Mouse (Mus musculus): ENCODE results near the gene Mrvi1. TPM values are rescaled to one million over a fixed set of nuclear protein-coding genes. Genes with fewer than 3 reads are reported as not detected.

Gene Mrvi1
- 0.55 and 0.87 TPM in 2 replicates for polyA plus RNA-seq (2015; fragmentation: Nextera tagmentation; extraction: Ambion mirVana)

- Histone ChIP-seq H3K4me3 (no peak within 1 kb of the TSS), H3K27me3 (no peaks in the 10 kb centered on the region), H3K4me2 (replicated peaks) (no peak within 1 kb of the TSS), H3K4me1 (no peaks in the 10 kb centered on the region), H3K27ac (replicated peaks) (no peak within 1 kb of the TSS), H3K9me3 (no peaks in the 10 kb centered on the region), H3K36me3 (no peaks in the 10 kb centered on the region), H3K9ac (replicated peaks) (no peak within 1 kb of the TSS)
- WGBS, result 65% methylated on average over 7 of the region's 7 CpGs
- ATAC-seq (replicated peaks), result no peak
Measured at GRCm38 (mm10) chr7:110982053-110982705, at the start of gene Mrvi1. Gene Mrvi1, minus strand, starts transcription at chr7:110982461.

DNA sequence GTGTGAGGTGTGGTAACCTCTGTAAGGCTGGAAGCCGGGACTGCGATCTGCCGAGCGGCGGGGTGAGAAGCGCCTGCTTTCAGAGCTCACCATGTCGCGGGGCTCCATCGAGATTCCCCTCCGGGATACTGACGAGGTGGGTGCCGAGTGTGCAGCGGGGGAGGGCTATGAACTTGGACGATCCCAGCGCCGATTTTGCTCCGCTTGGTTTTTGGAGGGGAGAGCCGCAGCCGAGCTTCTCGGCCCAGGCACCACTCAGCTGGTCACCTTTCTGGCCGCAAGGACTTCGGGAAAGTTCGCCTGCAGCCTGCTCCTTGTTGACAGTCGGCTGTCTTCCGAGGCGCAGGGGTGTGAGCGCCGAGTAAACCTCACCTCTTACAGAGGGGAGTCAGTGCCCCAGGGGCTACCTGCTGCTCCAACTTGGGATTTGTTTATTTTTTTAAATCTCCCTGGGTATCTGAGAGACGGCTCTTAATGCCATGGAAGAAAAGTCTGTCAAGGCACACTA, 46.8 kb upstream of the Mrvi1 start:
- ATAC-seq (replicated peaks), result peak; percentile 32
- WGBS, result under 1% methylated on average over 29 of the region's 29 CpGs
- peak overlapping the region; percentile 99 for H3K4me3 ChIP-seq

DNA sequence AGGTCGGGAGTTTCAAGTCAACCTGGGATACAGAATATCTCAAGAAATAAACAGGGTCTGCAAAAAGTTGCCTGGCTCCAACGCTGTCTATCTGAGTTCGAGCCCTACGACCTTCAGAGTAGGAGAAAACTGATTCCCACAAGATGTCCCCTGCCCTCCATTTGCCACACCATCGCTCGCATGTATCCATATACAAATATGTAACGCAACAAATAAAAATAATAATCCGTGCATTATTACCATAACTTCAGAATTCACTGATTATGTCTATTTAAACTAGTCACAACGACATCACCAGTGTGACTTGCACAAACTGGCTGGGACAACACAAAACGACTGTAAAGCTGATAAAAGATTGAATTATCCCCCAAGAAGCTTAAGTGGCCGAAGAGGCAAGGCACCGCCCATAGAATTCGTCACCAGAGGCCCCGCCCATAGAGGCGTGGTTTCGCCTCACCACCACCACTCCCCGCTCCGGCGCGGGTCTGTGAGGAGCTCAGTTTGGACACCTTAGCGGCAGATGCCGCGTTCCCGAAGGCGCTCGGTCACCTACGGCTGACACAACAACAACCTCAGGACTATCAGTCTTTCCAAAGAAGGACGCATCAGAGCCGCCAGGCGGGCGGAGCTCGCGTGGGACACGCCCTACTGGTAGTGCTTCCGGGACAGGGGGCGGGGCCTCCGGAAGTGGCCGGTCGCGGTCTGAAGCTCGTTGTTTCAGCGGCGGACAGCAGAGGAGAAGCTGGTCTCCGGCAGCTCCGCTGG, 46.2 kb upstream of the Mrvi1 start, which contains the start of gene Ctr9:
TSS of gene Ctr9 (plus strand) at position 671 of the 765 bp plus-strand sequence.
- Histone ChIP-seq H3K9me3 (no peaks in the 10 kb centered on the region), H3K4me1 (peaks cover 23% of the 10 kb centered on the region), H3K9ac (replicated peaks) (peak within 1 kb of the TSS; percentile 76), H3K4me3 (peak within 1 kb of the TSS; percentile 99), H3K36me3 (peaks cover 20% of the 10 kb centered on the region), H3K27ac (replicated peaks) (peak within 1 kb of the TSS; percentile 95), H3K4me2 (replicated peaks) (peak within 1 kb of the TSS; percentile 77), H3K27me3 (no peaks in the 10 kb centered on the region)
- peak; percentile 97 for ATAC-seq (replicated peaks)
- WGBS, result 6% methylated on average over 45 of the region's 45 CpGs

More for the DNA sequence above, 46.8 kb upstream of the Mrvi1 start:
- no peaks in the 10 kb centered on the region for H3K9me3 ChIP-seq
- H3K9ac ChIP-seq (replicated peaks), result peak overlapping the region; percentile 76
- peak overlapping the region; percentile 77 for H3K4me2 ChIP-seq (replicated peaks)
- peak overlapping the region; percentile 95 for H3K27ac ChIP-seq (replicated peaks)
- H3K36me3 ChIP-seq, result peaks cover 24% of the 10 kb centered on the region
- no peaks in the 10 kb centered on the region for H3K27me3 ChIP-seq
- peaks cover 20% of the 10 kb centered on the region for H3K4me1 ChIP-seq

GRCm38 (mm10) chr7:111024912-111025311, 42.7 kb upstream of the Mrvi1 start:
- WGBS, result 68% methylated on average over 4 of the region's 4 CpGs
- no peak overlapping the region for H3K4me2 ChIP-seq (replicated peaks)
- H3K4me1 ChIP-seq, result peaks cover 16% of the 10 kb centered on the region
- H3K27me3 ChIP-seq, result no peaks in the 10 kb centered on the region
- H3K36me3 ChIP-seq, result no peaks in the 10 kb centered on the region
- H3K4me3 ChIP-seq, result no peak overlapping the region
- ATAC-seq (replicated peaks), result no peak
- no peak overlapping the region for H3K9ac ChIP-seq (replicated peaks)
- H3K9me3 ChIP-seq, result no peaks in the 10 kb centered on the region
- H3K27ac ChIP-seq (replicated peaks), result no peak overlapping the region

GRCm38 (mm10) chr7:111024068-111024594, 41.9 kb upstream of the Mrvi1 start:
- no peaks in the 10 kb centered on the region for H3K36me3 ChIP-seq
- H3K27ac ChIP-seq (replicated peaks), result no peak overlapping the region
- peaks cover 9% of the 10 kb centered on the region for H3K4me1 ChIP-seq
- no peak overlapping the region for H3K4me2 ChIP-seq (replicated peaks)
- 18% methylated on average over 8 of the region's 8 CpGs for WGBS
- H3K9ac ChIP-seq (replicated peaks), result no peak overlapping the region
- no peaks in the 10 kb centered on the region for H3K27me3 ChIP-seq
- H3K9me3 ChIP-seq, result no peaks in the 10 kb centered on the region
- no peak overlapping the region for H3K4me3 ChIP-seq
- no peak for ATAC-seq (replicated peaks)

DNA sequence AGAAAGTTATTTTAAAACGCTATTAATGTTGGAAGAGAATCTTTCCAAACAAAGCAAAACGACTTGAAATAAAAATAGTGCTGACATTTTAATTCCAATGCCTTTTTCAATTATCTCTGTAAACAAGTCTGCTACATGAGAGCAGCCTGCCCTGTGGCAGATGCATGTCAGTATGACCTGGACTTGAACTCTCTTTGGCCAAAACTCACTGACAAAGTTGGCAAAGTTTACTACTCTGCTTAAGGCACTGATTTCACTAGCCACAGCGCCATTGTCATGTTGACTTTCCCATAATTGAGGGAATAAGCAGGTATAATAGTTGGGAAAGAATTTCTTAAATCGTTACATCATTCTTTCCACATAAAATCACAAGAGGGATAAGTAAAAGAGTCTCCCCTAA, 38.6 kb upstream of the Mrvi1 start:
- Histone ChIP-seq H3K4me1 (peaks cover 6% of the 10 kb centered on the region; the same call in 1 of the 2 replicates), H3K27me3 (no peaks in the 10 kb centered on the region), H3K9ac (replicated peaks) (no peak overlapping the region), H3K9me3 (no peaks in the 10 kb centered on the region), H3K27ac (replicated peaks) (no peak overlapping the region), H3K4me3 (no peak overlapping the region), H3K36me3 (no peaks in the 10 kb centered on the region), H3K4me2 (replicated peaks) (no peak overlapping the region)
- no peak for ATAC-seq (replicated peaks)
- WGBS, result 74% methylated on average over 4 of the region's 4 CpGs

DNA sequence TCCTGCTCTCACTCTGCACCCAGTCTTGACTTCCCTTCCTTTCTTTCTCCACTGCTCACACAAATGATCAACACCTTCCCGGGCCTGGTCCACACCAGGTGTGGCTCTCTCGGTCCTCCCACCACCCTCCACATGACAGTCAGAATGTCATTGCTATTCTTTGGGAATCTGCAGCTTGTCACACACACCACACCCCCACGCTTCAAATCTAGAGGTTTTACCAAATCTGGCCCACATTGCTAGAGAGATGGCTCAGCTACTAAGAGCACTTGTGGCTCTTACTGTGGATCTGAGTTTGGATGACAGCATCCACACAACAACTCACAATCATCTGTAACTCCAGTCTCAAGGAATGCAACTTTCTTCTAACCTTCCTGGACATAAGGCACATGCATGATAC, 34.7 kb upstream of the Mrvi1 start:
- 86% methylated on average over 3 of the region's 3 CpGs for WGBS
- no peaks in the 10 kb centered on the region for H3K4me1 ChIP-seq
- H3K9ac ChIP-seq (replicated peaks), result no peak overlapping the region
- H3K27me3 ChIP-seq, result no peaks in the 10 kb centered on the region
- H3K4me3 ChIP-seq, result no peak overlapping the region
- H3K36me3 ChIP-seq, result no peaks in the 10 kb centered on the region
- no peaks in the 10 kb centered on the region for H3K9me3 ChIP-seq
- ATAC-seq (replicated peaks), result no peak
- no peak overlapping the region for H3K4me2 ChIP-seq (replicated peaks)
- no peak overlapping the region for H3K27ac ChIP-seq (replicated peaks)

DNA sequence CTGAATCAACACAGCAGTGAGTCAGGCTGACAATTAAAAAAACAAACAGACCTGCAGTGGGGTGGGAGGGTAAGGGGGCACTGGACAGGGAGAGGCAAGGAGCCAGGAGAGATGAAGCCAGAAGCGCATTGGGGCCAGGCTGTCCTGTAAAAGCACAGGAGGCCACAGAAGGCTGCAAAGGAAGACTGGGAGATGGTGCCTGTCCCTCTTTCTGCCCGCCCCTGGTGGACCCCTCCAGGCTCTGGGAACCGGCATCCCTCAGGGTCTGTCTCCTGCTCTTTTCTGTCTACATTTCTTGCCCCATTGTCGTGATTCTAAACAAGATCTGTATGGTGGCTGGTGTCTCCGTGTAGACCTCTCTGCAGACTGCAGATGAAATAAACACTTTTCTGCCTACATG, 33.5 kb upstream of the Mrvi1 start:
- Histone ChIP-seq H3K4me1 (no peaks in the 10 kb centered on the region), H3K4me2 (replicated peaks) (no peak overlapping the region), H3K36me3 (no peaks in the 10 kb centered on the region), H3K27ac (replicated peaks) (no peak overlapping the region), H3K4me3 (no peak overlapping the region), H3K9ac (replicated peaks) (no peak overlapping the region), H3K9me3 (no peaks in the 10 kb centered on the region), H3K27me3 (no peaks in the 10 kb centered on the region)
- ATAC-seq (replicated peaks), result no peak
- 77% methylated on average over 5 of the region's 5 CpGs for WGBS

GRCm38 (mm10) chr7:111014893-111015292, 32.6 kb upstream of the Mrvi1 start:
- Histone ChIP-seq H3K4me3 (no peak overlapping the region), H3K4me1 (no peaks in the 10 kb centered on the region), H3K27ac (replicated peaks) (no peak overlapping the region), H3K9ac (replicated peaks) (no peak overlapping the region), H3K9me3 (no peaks in the 10 kb centered on the region), H3K36me3 (no peaks in the 10 kb centered on the region), H3K27me3 (no peaks in the 10 kb centered on the region), H3K4me2 (replicated peaks) (no peak overlapping the region)
- ATAC-seq (replicated peaks), result peak; percentile 79
- 38% methylated on average over 5 of the region's 5 CpGs for WGBS

DNA sequence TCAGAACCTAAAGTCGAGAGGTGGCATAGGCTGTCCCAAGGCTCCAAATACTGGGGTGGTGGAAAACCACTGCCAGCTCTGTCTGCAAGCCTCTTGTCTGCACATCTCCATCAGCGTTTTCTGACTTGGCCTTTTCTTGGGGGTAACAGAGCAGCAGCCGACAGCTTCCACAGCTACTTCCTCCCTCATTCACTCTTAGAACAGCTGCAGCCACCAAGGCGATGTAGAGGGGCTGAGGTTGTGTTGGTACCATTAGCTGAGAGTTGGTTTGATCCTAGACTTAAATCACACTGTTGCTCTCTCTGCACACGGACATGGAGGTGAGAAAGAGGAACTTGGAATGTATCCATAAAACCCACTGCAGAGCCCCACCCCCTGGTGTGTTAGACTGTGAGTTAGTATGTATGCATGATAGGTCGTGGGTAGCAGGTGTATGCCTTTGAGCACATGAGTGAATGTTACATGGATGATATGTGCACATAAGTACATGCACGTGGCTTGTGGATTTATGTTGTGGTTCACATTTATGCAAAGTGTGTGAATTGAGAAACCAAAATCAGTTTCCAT, 31.9 kb upstream of the Mrvi1 start:
- no peak overlapping the region for H3K9ac ChIP-seq (replicated peaks)
- H3K27ac ChIP-seq (replicated peaks), result no peak overlapping the region
- ATAC-seq (replicated peaks), result no peak
- no peaks in the 10 kb centered on the region for H3K27me3 ChIP-seq
- H3K9me3 ChIP-seq, result no peaks in the 10 kb centered on the region
- no peaks in the 10 kb centered on the region for H3K36me3 ChIP-seq
- H3K4me3 ChIP-seq, result no peak overlapping the region
- H3K4me1 ChIP-seq, result no peaks in the 10 kb centered on the region
- WGBS, result 77% methylated on average over 7 of the region's 7 CpGs
- no peak overlapping the region for H3K4me2 ChIP-seq (replicated peaks)

GRCm38 (mm10) chr7:111004136-111004840, 22.0 kb upstream of the Mrvi1 start:
- no peaks in the 10 kb centered on the region for H3K36me3 ChIP-seq
- H3K4me3 ChIP-seq, result no peak overlapping the region
- H3K27me3 ChIP-seq, result no peaks in the 10 kb centered on the region
- H3K27ac ChIP-seq (replicated peaks), result no peak overlapping the region
- H3K4me1 ChIP-seq, result no peaks in the 10 kb centered on the region
- H3K9me3 ChIP-seq, result no peaks in the 10 kb centered on the region
- WGBS, result 87% methylated on average over 3 of the region's 3 CpGs
- no peak overlapping the region for H3K4me2 ChIP-seq (replicated peaks)
- no peak overlapping the region for H3K9ac ChIP-seq (replicated peaks)
- ATAC-seq (replicated peaks), result no peak

Measured in forebrain, embryonic 15.5 days (tissue).